Mouse (Mus musculus) forebrain, embryonic 11.5 days (tissue): Measurements from ENCODE around the gene Zfp536. TPM values are rescaled to one million over a fixed set of nuclear protein-coding genes. Genes with fewer than 3 reads are reported as not detected.

ENCODE experiments used
- ATAC-seq: fragments of 200-750 bp; cut with Nextera tagmentation; replicated peaks from 2 replicates; pipeline ENCODE4 v1.8.0; 2017; ENCODE audit warnings: moderate TSS enrichment; ENCODE audit not compliant: low FRiP score
- DNase-seq: peaks from one replicate; pipeline ENCODE4 v3.0.0-alpha.2; 2017; ENCODE audit warnings: low spot score
- H3K27ac ChIP-seq: fragments of 300-500 bp; sonication (generic); 2 replicates; pipeline ENCODE4 v1.5.1; 2014; ENCODE audit warnings: low read depth, low read length
- H3K27me3 ChIP-seq: fragments of 300-500 bp; sonication (generic); 2 replicates; pipeline ENCODE4 v1.6.1; 2014; ENCODE audit warnings: mild to moderate bottlenecking, low read length, mixed read lengths; ENCODE audit not compliant: control insufficient read depth, insufficient read depth
- H3K36me3 ChIP-seq: fragments of 300-500 bp; sonication (generic); 2 replicates; pipeline ENCODE4 v1.6.1; 2014; ENCODE audit warnings: mild to moderate bottlenecking, low read length, moderate library complexity, mixed read lengths; ENCODE audit not compliant: control insufficient read depth, insufficient read depth
- H3K4me1 ChIP-seq: fragments of 300-500 bp; sonication (generic); replicated peaks from 2 replicates; pipeline ENCODE4 v1.6.1; 2014; ENCODE audit warnings: low read length, mixed read lengths; ENCODE audit not compliant: control insufficient read depth, insufficient read depth
- H3K4me2 ChIP-seq: fragments of 300-500 bp; sonication (generic); 2 replicates; pipeline ENCODE4 v1.6.1; 2014; ENCODE audit warnings: low read depth, mild to moderate bottlenecking, low read length, moderate library complexity, mixed read lengths; ENCODE audit not compliant: severe bottlenecking
- H3K4me3 ChIP-seq: fragments of 300-500 bp; sonication (generic); 2 replicates; pipeline ENCODE4 v1.5.1; 2014; ENCODE audit warnings: low read depth, low read length
- H3K9ac ChIP-seq: fragments of 300-500 bp; sonication (generic); 2 replicates; pipeline ENCODE4 v1.6.1; 2014; ENCODE audit warnings: low read length
- H3K9me3 ChIP-seq: fragments of 300-500 bp; sonication (generic); 2 replicates; pipeline ENCODE4 v1.6.1; 2016; ENCODE audit warnings: low read length, mixed read lengths; ENCODE audit not compliant: control insufficient read depth
- WGBS: fragments of 180-500 bp; shearing (Covaris S2); extraction: QIAGEN DNeasy Blood & Tissue Kit; methylation state at CpG from one replicate; pipeline ENCODE4 v1.1.7; 2014; 5-methylcytosine and 5-hydroxymethylcytosine counted together
- polyA plus RNA-seq: library from polyadenylated mRNA; unstranded; fragments of >200 nt; fragmentation: Nextera tagmentation; extraction: Ambion mirVana; gene quantifications from 2 replicates; pipeline ENCODE4 v1.2.1, GENCODE M21; 2014

Zfp536 gene
- polyA plus RNA-seq, 1 experiment from 2014 or later, result 41.8 TPM

- no peaks in the 10 kb centered on the region for H3K36me3 ChIP-seq
- DNase-seq (no peak), ATAC-seq (no peak)
- no peaks in the 10 kb centered on the region for H3K27me3 ChIP-seq
- no peaks in the 10 kb centered on the region for H3K4me1 ChIP-seq
- H3K27ac ChIP-seq, result no peak overlapping the region
- H3K9me3 ChIP-seq, result no peaks in the 10 kb centered on the region
- 90% methylated on average over 11 of the region's 11 CpGs for WGBS
- H3K4me2 ChIP-seq, result no peak overlapping the region
- H3K4me3 ChIP-seq, result no peak overlapping the region
- no peak overlapping the region for H3K9ac ChIP-seq
Observed at GRCm38 (mm10) chr7:37505096-37505495, 268.3 kb downstream of the Zfp536 start.

- 75% methylated on average over 5 of the region's 5 CpGs for WGBS
- Histone ChIP-seq H3K27ac (no peak overlapping the region), H3K36me3 (no peaks in the 10 kb centered on the region), H3K4me1 (peaks cover 2% of the 10 kb centered on the region; the same call in 1 of the 2 replicates), H3K4me2 (no peak overlapping the region), H3K9ac (no peak overlapping the region), H3K9me3 (no peaks in the 10 kb centered on the region), H3K4me3 (no peak overlapping the region), H3K27me3 (no peaks in the 10 kb centered on the region)
- DNase-seq, result no peak
- no peak for ATAC-seq
Observed at GRCm38 (mm10) chr7:37498881-37499280, 274.6 kb downstream of the Zfp536 start.

- Histone ChIP-seq H3K27me3 (no peaks in the 10 kb centered on the region), H3K4me1 (peaks cover 2% of the 10 kb centered on the region; the same call in 1 of the 2 replicates), H3K4me2 (no peak overlapping the region), H3K9ac (no peak overlapping the region), H3K4me3 (no peak overlapping the region), H3K36me3 (no peaks in the 10 kb centered on the region), H3K9me3 (no peaks in the 10 kb centered on the region), H3K27ac (no peak overlapping the region)
- WGBS, result 65% methylated on average over 9 of the region's 9 CpGs
- DNase-seq (no peak), ATAC-seq (no peak)
Observed at GRCm38 (mm10) chr7:37496491-37496890, 276.9 kb downstream of the Zfp536 start.

GRCm38 (mm10) chr7:37490312-37490711 lies 283.1 kb downstream of the Zfp536 start:
- H3K27ac ChIP-seq, result no peak overlapping the region

GRCm38 (mm10) chr7:37484946-37485345 lies 288.5 kb downstream of the Zfp536 start:
- H3K27ac ChIP-seq, result no peak overlapping the region
- no peaks in the 10 kb centered on the region for H3K27me3 ChIP-seq
- H3K9me3 ChIP-seq, result no peaks in the 10 kb centered on the region
- H3K4me2 ChIP-seq, result no peak overlapping the region
- ATAC-seq (no peak), DNase-seq (no peak)
- H3K9ac ChIP-seq, result no peak overlapping the region
- H3K4me3 ChIP-seq, result no peak overlapping the region
- no peaks in the 10 kb centered on the region for H3K4me1 ChIP-seq
- WGBS, result 73% methylated on average over 3 of the region's 3 CpGs
- H3K36me3 ChIP-seq, result no peaks in the 10 kb centered on the region

More at GRCm38 (mm10) chr7:37490312-37490711, 283.1 kb downstream of the Zfp536 start:
- 84% methylated on average over 5 of the region's 5 CpGs for WGBS
- Histone ChIP-seq H3K4me1 (peaks cover 2% of the 10 kb centered on the region; the same call in 1 of the 2 replicates), H3K4me2 (no peak overlapping the region), H3K9me3 (no peaks in the 10 kb centered on the region), H3K4me3 (no peak overlapping the region), H3K36me3 (no peaks in the 10 kb centered on the region), H3K27me3 (no peaks in the 10 kb centered on the region), H3K9ac (no peak overlapping the region)
- ATAC-seq, result no peak
- DNase-seq, result no peak

GRCm38 (mm10) chr7:37482564-37482963 lies 290.9 kb downstream of the Zfp536 start:
- WGBS, result 77% methylated on average over 4 of the region's 4 CpGs

GRCm38 (mm10) chr7:37481165-37481564 lies 292.3 kb downstream of the Zfp536 start:
- no peak overlapping the region for H3K4me2 ChIP-seq
- H3K27me3 ChIP-seq, result no peaks in the 10 kb centered on the region
- H3K9me3 ChIP-seq, result no peaks in the 10 kb centered on the region
- H3K4me1 ChIP-seq, result no peaks in the 10 kb centered on the region
- DNase-seq, result no peak
- 94% methylated on average over 6 of the region's 6 CpGs for WGBS
- H3K27ac ChIP-seq, result no peak overlapping the region
- H3K4me3 ChIP-seq, result no peak overlapping the region
- H3K36me3 ChIP-seq, result no peaks in the 10 kb centered on the region
- H3K9ac ChIP-seq, result no peak overlapping the region
- ATAC-seq, result no peak

More at GRCm38 (mm10) chr7:37482564-37482963, 290.9 kb downstream of the Zfp536 start:
- no peak overlapping the region for H3K4me2 ChIP-seq
- H3K4me3 ChIP-seq, result no peak overlapping the region
- no peak overlapping the region for H3K27ac ChIP-seq
- no peaks in the 10 kb centered on the region for H3K9me3 ChIP-seq
- H3K4me1 ChIP-seq, result no peaks in the 10 kb centered on the region
- ATAC-seq (no peak), DNase-seq (no peak)
- H3K36me3 ChIP-seq, result no peaks in the 10 kb centered on the region
- H3K9ac ChIP-seq, result no peak overlapping the region
- no peaks in the 10 kb centered on the region for H3K27me3 ChIP-seq

GRCm38 (mm10) chr7:37477309-37477708 lies 296.1 kb downstream of the Zfp536 start:
- whole genome bisulfite sequencing, result 83% methylated on average over 5 of the region's 5 CpGs
- no peak overlapping the region for H3K4me2 ChIP-seq
- H3K27me3 ChIP-seq, result no peaks in the 10 kb centered on the region
- no peaks in the 10 kb centered on the region for H3K4me1 ChIP-seq
- H3K27ac ChIP-seq, result no peak overlapping the region
- DNase-seq (no peak), ATAC-seq (no peak)
- H3K9ac ChIP-seq, result no peak overlapping the region
- H3K4me3 ChIP-seq, result no peak overlapping the region
- no peaks in the 10 kb centered on the region for H3K36me3 ChIP-seq
- H3K9me3 ChIP-seq, result no peaks in the 10 kb centered on the region

- no peaks in the 10 kb centered on the region for H3K27me3 ChIP-seq
- ATAC-seq, result no peak
- H3K4me2 ChIP-seq, result no peak overlapping the region
- DNase-seq, result no peak
- 74% methylated on average over 2 of the region's 2 CpGs for WGBS
- H3K4me1 ChIP-seq, result no peaks in the 10 kb centered on the region
- H3K36me3 ChIP-seq, result no peaks in the 10 kb centered on the region
- H3K9ac ChIP-seq, result no peak overlapping the region
- no peaks in the 10 kb centered on the region for H3K9me3 ChIP-seq
- no peak overlapping the region for H3K27ac ChIP-seq
- H3K4me3 ChIP-seq, result no peak overlapping the region
Observed at GRCm38 (mm10) chr7:37475485-37475884, 298.0 kb downstream of the Zfp536 start.
